Mouse (Mus musculus) liver, embryonic 14.5 days (tissue): ENCODE results near the gene Prss44.

Experiments used
- CTCF ChIP-seq: IDR thresholded peaks from 2 replicates; pipeline ENCODE4 v1.5.1; 2016; ENCODE audit warnings: antibody characterized with exemption, low read depth, control low read depth
- EP300 ChIP-seq: IDR thresholded peaks from 2 replicates; pipeline ENCODE4 v1.6.1; 2016; ENCODE audit warnings: antibody characterized with exemption, low read depth

- TF ChIP-seq CTCF: no peak
- no peak for TF ChIP-seq EP300
Observed at GRCm38 (mm10) chr9:110836112-110836511, 22.3 kb downstream of the Prss44 start.
